25 mouse cellular contexts compared by ENCODE assay signal in genomic region chr8:118986796-118987195, GRCm38 (mm10).
"Had no signal": no experiment of that assay in that cellular context is flagged by ENCODE, and none has a peak within 500 bp of the region (broad histone marks: within the 10 kb centered on the region; RNA-seq: fewer than 3 reads in every experiment).

No protein-coding gene starts in this region.

- H3K4me2 ChIP-seq: embryonic facial prominence, embryonic 12.5 days; embryonic facial prominence, embryonic 13.5 days; embryonic facial prominence, embryonic 15.5 days; forebrain, embryonic 12.5 days; forebrain, embryonic 13.5 days; forebrain, embryonic 15.5 days had no signal

- H3K36me3 ChIP-seq: embryonic facial prominence, embryonic 10.5 days; embryonic facial prominence, embryonic 12.5 days; embryonic facial prominence, embryonic 13.5 days; embryonic facial prominence, embryonic 15.5 days; forebrain, embryonic 10.5 days; forebrain, embryonic 12.5 days; forebrain, embryonic 15.5 days had no signal

- H3K27me3 ChIP-seq: embryonic facial prominence, embryonic 12.5 days; embryonic facial prominence, embryonic 13.5 days; embryonic facial prominence, embryonic 15.5 days; forebrain, embryonic 12.5 days; forebrain, embryonic 13.5 days; forebrain, embryonic 15.5 days had no signal

- DNase-seq: cerebellum, adult 9-10 months; cerebellum, adult 9-11 months; cerebellum, postnatal 10 days; cerebellum, postnatal 14 days; cerebellum, postnatal 25 days; cerebellum, postnatal 36 days; embryo, embryonic 11 days; forebrain, postnatal 0 days; gastrocnemius, adult 2 months; gastrocnemius, postnatal 10 days; gastrocnemius, postnatal 14 days; gastrocnemius, postnatal 25 days; gastrocnemius, postnatal 36 days; heart, adult 11 months; heart, adult 18-20 months; heart, adult 2 months had no signal

- H3K4me3 ChIP-seq: embryonic facial prominence, embryonic 10.5 days; embryonic facial prominence, embryonic 12.5 days; embryonic facial prominence, embryonic 13.5 days; embryonic facial prominence, embryonic 15.5 days; erythroblast, embryonic 14.5 days; forebrain, embryonic 10.5 days; forebrain, embryonic 12.5 days; forebrain, embryonic 13.5 days; forebrain, embryonic 15.5 days; gastrocnemius, adult 2 months; heart, adult 2 months had no signal
